Mouse (Mus musculus): ENCODE data around the gene Stard13. TPM values are rescaled to one million over a fixed set of nuclear protein-coding genes. Genes with fewer than 3 reads are reported as not detected.

The Stard13 gene
- polyA plus RNA-seq, 1 experiment = 7.1 TPM

GRCm38 (mm10) chr5:151232576-151233299, 898 bp downstream of the Stard13 start:
- TF ChIP-seq POLR2A (IDR thresholded peaks at IDR 0.05; ENCODE audit: insufficient read depth, low read length) (no peak), CTCF (IDR thresholded peaks at IDR 0.05; ENCODE audit: low read depth, low read length) (no peak), EP300 (IDR thresholded peaks at IDR 0.05; ENCODE audit: insufficient read depth, low read depth, low read length) (no peak)
- H3K9ac ChIP-seq (ENCODE audit: low read depth, poor library complexity, severe bottlenecking) = peak overlapping the region; percentile 58

GRCm38 (mm10) chr5:151231861-151232260, 1.8 kb downstream of the Stard13 start:
- H3K36me3 ChIP-seq (ENCODE audit: control insufficient read depth, insufficient read depth, low read length, poor library complexity, severe bottlenecking) = no peaks in the 10 kb centered on the region
- H3K4me3 ChIP-seq (ENCODE audit: low read depth, low read length) = no peak overlapping the region
- TF ChIP-seq EP300 (IDR thresholded peaks at IDR 0.05; ENCODE audit: insufficient read depth, low read depth, low read length) (no peak), CTCF (IDR thresholded peaks at IDR 0.05; ENCODE audit: low read depth, low read length) (no peak), POLR2A (IDR thresholded peaks at IDR 0.05; ENCODE audit: insufficient read depth, low read length) (no peak)
- no peak overlapping the region for H3K27ac ChIP-seq (ENCODE audit: insufficient read depth, low read length)
- no peaks in the 10 kb centered on the region for H3K4me1 ChIP-seq (ENCODE audit: control insufficient read depth, insufficient read depth, low read length)
- peaks cover 2% of the 10 kb centered on the region; the same call in 1 of the 2 replicates for H3K27me3 ChIP-seq (ENCODE audit: control insufficient read depth, insufficient read depth, low read length, poor library complexity, severe bottlenecking)
- H3K9me3 ChIP-seq (replicated peaks; ENCODE audit: control insufficient read depth, insufficient read depth, low read length, poor library complexity, severe bottlenecking) = no peaks in the 10 kb centered on the region
- no peak overlapping the region for H3K9ac ChIP-seq (ENCODE audit: low read depth, poor library complexity, severe bottlenecking)

More at GRCm38 (mm10) chr5:151232576-151233299, 898 bp downstream of the Stard13 start:
- Histone ChIP-seq H3K36me3 (ENCODE audit: control insufficient read depth, insufficient read depth, low read length, poor library complexity, severe bottlenecking) (no peaks in the 10 kb centered on the region), H3K4me1 (ENCODE audit: control insufficient read depth, insufficient read depth, low read length) (no peaks in the 10 kb centered on the region), H3K27me3 (ENCODE audit: control insufficient read depth, insufficient read depth, low read length, poor library complexity, severe bottlenecking) (peaks cover 2% of the 10 kb centered on the region; the same call in 1 of the 2 replicates), H3K27ac (ENCODE audit: insufficient read depth, low read length) (no peak overlapping the region), H3K9me3 (replicated peaks; ENCODE audit: control insufficient read depth, insufficient read depth, low read length, poor library complexity, severe bottlenecking) (no peaks in the 10 kb centered on the region), H3K4me3 (ENCODE audit: low read depth, low read length) (peak overlapping the region; percentile 69)

GRCm38 (mm10) chr5:151231411-151231810, 2.2 kb downstream of the Stard13 start:
- no peak overlapping the region for H3K27ac ChIP-seq (ENCODE audit: insufficient read depth, low read length)
- H3K4me1 ChIP-seq (ENCODE audit: control insufficient read depth, insufficient read depth, low read length) = no peaks in the 10 kb centered on the region
- H3K9ac ChIP-seq (ENCODE audit: low read depth, poor library complexity, severe bottlenecking) = no peak overlapping the region
- H3K9me3 ChIP-seq (replicated peaks; ENCODE audit: control insufficient read depth, insufficient read depth, low read length, poor library complexity, severe bottlenecking) = no peaks in the 10 kb centered on the region
- H3K36me3 ChIP-seq (ENCODE audit: control insufficient read depth, insufficient read depth, low read length, poor library complexity, severe bottlenecking) = no peaks in the 10 kb centered on the region
- no peak overlapping the region for H3K4me3 ChIP-seq (ENCODE audit: low read depth, low read length)
- no peak for TF ChIP-seq POLR2A (IDR thresholded peaks at IDR 0.05; ENCODE audit: insufficient read depth, low read length)
- TF ChIP-seq EP300 (IDR thresholded peaks at IDR 0.05; ENCODE audit: insufficient read depth, low read depth, low read length) = no peak
- no peak for TF ChIP-seq CTCF (IDR thresholded peaks at IDR 0.05; ENCODE audit: low read depth, low read length)
- H3K27me3 ChIP-seq (ENCODE audit: control insufficient read depth, insufficient read depth, low read length, poor library complexity, severe bottlenecking) = peaks cover 2% of the 10 kb centered on the region; the same call in 1 of the 2 replicates

GRCm38 (mm10) chr5:151230427-151230826, 3.2 kb downstream of the Stard13 start:
- no peaks in the 10 kb centered on the region for H3K9me3 ChIP-seq (replicated peaks; ENCODE audit: control insufficient read depth, insufficient read depth, low read length, poor library complexity, severe bottlenecking)
- peaks cover 2% of the 10 kb centered on the region; the same call in 1 of the 2 replicates for H3K27me3 ChIP-seq (ENCODE audit: control insufficient read depth, insufficient read depth, low read length, poor library complexity, severe bottlenecking)
- H3K4me3 ChIP-seq (ENCODE audit: low read depth, low read length) = no peak overlapping the region
- H3K36me3 ChIP-seq (ENCODE audit: control insufficient read depth, insufficient read depth, low read length, poor library complexity, severe bottlenecking) = no peaks in the 10 kb centered on the region
- no peak for TF ChIP-seq EP300 (IDR thresholded peaks at IDR 0.05; ENCODE audit: insufficient read depth, low read depth, low read length)
- TF ChIP-seq POLR2A (IDR thresholded peaks at IDR 0.05; ENCODE audit: insufficient read depth, low read length) = no peak
- no peak for TF ChIP-seq CTCF (IDR thresholded peaks at IDR 0.05; ENCODE audit: low read depth, low read length)
- H3K9ac ChIP-seq (ENCODE audit: low read depth, poor library complexity, severe bottlenecking) = no peak overlapping the region
- H3K27ac ChIP-seq (ENCODE audit: insufficient read depth, low read length) = no peak overlapping the region
- H3K4me1 ChIP-seq (ENCODE audit: control insufficient read depth, insufficient read depth, low read length) = no peaks in the 10 kb centered on the region

GRCm38 (mm10) chr5:151228367-151229005, 5.2 kb downstream of the Stard13 start:
- Histone ChIP-seq H3K4me3 (ENCODE audit: low read depth, low read length) (no peak overlapping the region), H3K27ac (ENCODE audit: insufficient read depth, low read length) (no peak overlapping the region), H3K9me3 (replicated peaks; ENCODE audit: control insufficient read depth, insufficient read depth, low read length, poor library complexity, severe bottlenecking) (no peaks in the 10 kb centered on the region), H3K36me3 (ENCODE audit: control insufficient read depth, insufficient read depth, low read length, poor library complexity, severe bottlenecking) (no peaks in the 10 kb centered on the region), H3K27me3 (ENCODE audit: control insufficient read depth, insufficient read depth, low read length, poor library complexity, severe bottlenecking) (0 out of 2 replicates have a peak, but pooled peaks cover 2% of the 10 kb centered on the region), H3K9ac (ENCODE audit: low read depth, poor library complexity, severe bottlenecking) (no peak overlapping the region), H3K4me1 (ENCODE audit: control insufficient read depth, insufficient read depth, low read length) (no peaks in the 10 kb centered on the region)
- TF ChIP-seq EP300 (IDR thresholded peaks at IDR 0.05; ENCODE audit: insufficient read depth, low read depth, low read length) (no peak), POLR2A (IDR thresholded peaks at IDR 0.05; ENCODE audit: insufficient read depth, low read length) (no peak), CTCF (IDR thresholded peaks at IDR 0.05; ENCODE audit: low read depth, low read length) (no peak)
